ENCODE assay signal across 8 mouse cellular contexts in the genomic region with DNA sequence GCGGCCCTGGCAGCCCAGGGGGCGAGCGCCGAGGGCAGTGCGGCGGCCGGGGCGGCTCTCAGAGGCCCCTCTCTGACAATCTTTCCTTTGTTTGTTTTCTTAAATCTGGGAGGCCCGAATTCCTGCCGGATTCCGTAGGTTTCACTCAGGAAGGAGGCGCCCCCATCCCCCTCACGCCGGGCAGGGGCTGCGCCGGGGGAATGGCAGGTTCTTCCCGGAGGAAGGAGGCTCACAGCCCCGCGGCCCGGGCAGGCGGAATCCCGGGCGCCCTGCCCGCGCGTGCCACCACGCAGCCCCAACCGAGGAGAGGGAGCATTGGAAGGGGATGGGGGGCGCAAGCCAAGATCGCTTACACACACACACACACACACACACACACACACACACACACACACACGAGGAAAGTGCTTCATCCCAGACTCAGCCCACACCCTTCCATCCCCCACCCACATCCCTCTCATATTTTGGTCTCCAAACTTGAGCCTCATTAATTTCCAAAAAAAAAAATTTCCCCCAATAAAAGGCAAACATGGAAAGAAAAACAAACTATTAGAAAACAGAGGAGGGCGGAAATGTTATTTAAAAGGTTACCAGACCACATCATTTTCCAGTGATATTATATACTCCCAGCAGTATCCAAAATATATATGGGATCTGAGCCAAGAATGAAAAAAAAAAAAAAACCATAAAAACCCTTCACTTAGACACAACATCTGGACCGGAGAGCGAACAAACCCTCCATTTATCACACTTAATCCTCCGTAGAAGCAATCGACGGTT. TPM values are rescaled to one million over a fixed set of nuclear protein-coding genes. Genes with fewer than 3 reads are reported as not detected.
DNase-seq lines count a peak whose midpoint lies in the region; ATAC-seq and TF ChIP-seq lines count a peak whose summit lies in the region.

No protein-coding gene starts in this region.

- 1% methylated on average over 27 of the region's 37 CpGs for WGBS in heart, embryonic 10.5 days
- WGBS in midbrain, postnatal 0 days = 3% methylated on average over 35 of the region's 37 CpGs

- H3K27me3 ChIP-seq in heart, embryonic 10.5 days (ENCODE audit: insufficient read depth, poor library complexity, severe bottlenecking) = 0 out of 2 replicates have a peak, but pooled peaks cover 4% of the 10 kb centered on the region
- 0 out of 2 replicates have a peak, but pooled peaks cover 4% of the 10 kb centered on the region for H3K27me3 ChIP-seq in midbrain, postnatal 0 days (ENCODE audit: insufficient read depth, low read length)

- H3K4me2 ChIP-seq in midbrain, postnatal 0 days (ENCODE audit: low read depth, low read length, poor library complexity, severe bottlenecking) = peak overlapping the region; percentile 75

- H3K4me1 ChIP-seq in heart, embryonic 10.5 days = peaks cover 58% of the 10 kb centered on the region
- peaks cover 10% of the 10 kb centered on the region; the same call in 1 of the 2 replicates for H3K4me1 ChIP-seq in midbrain, postnatal 0 days (ENCODE audit: insufficient read depth, low read length)

- peak; percentile 30 to 39 for DNase-seq in cerebellum, postnatal 14 days
- no peak for DNase-seq in cerebellum, adult 11-12 months
- peak; percentile 72 for DNase-seq in embryo, embryonic 10.5 days (ENCODE audit: low spot score)
- DNase-seq in heart, embryonic 10.5 days (ENCODE audit: low spot score) = peak; percentile 86
- DNase-seq in kidney, postnatal 14 days = peak; percentile 39
- no peak for DNase-seq in midbrain, postnatal 0 days (ENCODE audit: low spot score)
- DNase-seq in ovary, adult 18-20 months (ENCODE audit: low spot score) = no peak
- DNase-seq in layer of hippocampus, postnatal 25 days (ENCODE audit: extremely low spot score in 1 of 2, low spot score in 1 of 2) = no peak

- peak overlapping the region; percentile 46; the same call in 1 of the 2 replicates for H3K9ac ChIP-seq in midbrain, postnatal 0 days (replicated peaks; ENCODE audit: low read length, poor library complexity, severe bottlenecking)

- H3K27ac ChIP-seq in heart, embryonic 10.5 days = peak overlapping the region; percentile 92
- H3K27ac ChIP-seq in midbrain, postnatal 0 days (ENCODE audit: low read depth, low read length) = no peak overlapping the region

- H3K36me3 ChIP-seq in heart, embryonic 10.5 days = no peaks in the 10 kb centered on the region
- no peaks in the 10 kb centered on the region for H3K36me3 ChIP-seq in midbrain, postnatal 0 days (ENCODE audit: insufficient read depth, low read length)

- H3K4me3 ChIP-seq in heart, embryonic 10.5 days = peak overlapping the region; percentile 63
- H3K4me3 ChIP-seq in midbrain, postnatal 0 days (ENCODE audit: low read depth, low read length) = peak overlapping the region; percentile 38

- no peak for TF ChIP-seq CTCF in midbrain, postnatal 0 days (IDR thresholded peaks at IDR 0.05)

- no peaks in the 10 kb centered on the region for H3K9me3 ChIP-seq in heart, embryonic 10.5 days
- H3K9me3 ChIP-seq in midbrain, postnatal 0 days (ENCODE audit: low read length) = no peaks in the 10 kb centered on the region

- 0 out of 2 replicates have a peak, but pooled peaks have one; percentile 29 for ATAC-seq in midbrain, postnatal 0 days (ENCODE audit: low FRiP score)

RNA-seq across cellular contexts. Expression of a gene that starts 51.0 kb away (rescaled TPM):
- polyA plus RNA-seq in heart, embryonic 10.5 days (2016; fragmentation: Nextera tagmentation; extraction: Ambion mirVana) = 12.4 and 27.3 TPM in 2 replicates
- 129 and 200 TPM in 2 replicates for total RNA-seq in midbrain, postnatal 0 days (2014; rRNA removed)
- polyA plus RNA-seq in midbrain, postnatal 0 days (2015; fragmentation: Nextera tagmentation; extraction: Ambion mirVana) = 50.8 and 55.4 TPM in 2 replicates
- 10 to 100 TPM; 40.3 to 50.2 TPM for total RNA-seq in layer of hippocampus, postnatal 25 days (2021)

Comparison
In these comparisons a context has a peak if more than half of its experiments do, and no peak if none do; other contexts are left out.
1. DNase-seq: peak in cerebellum, postnatal 14 days (2 of 2), embryo, embryonic 10.5 days (single experiment), heart, embryonic 10.5 days (single experiment) and kidney, postnatal 14 days (single experiment); none in cerebellum, adult 11-12 months (single experiment), midbrain, postnatal 0 days (single experiment), ovary, adult 18-20 months (single experiment) and layer of hippocampus, postnatal 25 days (0 of 2).